Mouse (Mus musculus) embryonic fibroblast, embryonic 13.5 days (primary cell): Measurements from ENCODE around the gene Pign. TPM values are rescaled to one million over a fixed set of nuclear protein-coding genes. Genes with fewer than 3 reads are reported as not detected.
A peak's percentile ranks its signal among the peaks of the same experiment; 100 is the strongest.

Experiments
- H3K27ac ChIP-seq: 2 replicates; pipeline ENCODE4 v1.5.1; 2012; ENCODE audit warnings: low read length, control low read depth, inconsistent platforms; ENCODE audit not compliant: insufficient read depth
- H3K4me1 ChIP-seq: 2 replicates; pipeline ENCODE4 v1.6.1; 2011; ENCODE audit warnings: low read length; ENCODE audit not compliant: control insufficient read depth, insufficient read depth
- H3K4me3 ChIP-seq: 2 replicates; pipeline ENCODE4 v1.5.1; 2011; ENCODE audit warnings: mild to moderate bottlenecking, control low read depth, low read length; ENCODE audit not compliant: insufficient read depth
- CTCF ChIP-seq: IDR thresholded peaks from 2 replicates; pipeline ENCODE4 v1.5.1; 2011; ENCODE audit warnings: mild to moderate bottlenecking, control low read depth, low read length, moderate library complexity, borderline replicate concordance; ENCODE audit not compliant: insufficient read depth
- POLR2A ChIP-seq: IDR thresholded peaks from 2 replicates; pipeline ENCODE4 v1.6.1; 2011; ENCODE audit warnings: low read depth, mild to moderate bottlenecking, control low read depth, low read length, moderate library complexity
- polyA plus RNA-seq: library from polyadenylated mRNA; stranded (reverse); fragments of >200 nt; gene quantifications from 2 replicates; pipeline ENCODE4 v1.2.4, GENCODE M21; 2011; ENCODE audit warnings: low read depth; ENCODE audit not compliant: missing spikeins, insufficient read length

Gene Pign
- 49.3 and 53.2 TPM in 2 replicates for polyA plus RNA-seq

DNA sequence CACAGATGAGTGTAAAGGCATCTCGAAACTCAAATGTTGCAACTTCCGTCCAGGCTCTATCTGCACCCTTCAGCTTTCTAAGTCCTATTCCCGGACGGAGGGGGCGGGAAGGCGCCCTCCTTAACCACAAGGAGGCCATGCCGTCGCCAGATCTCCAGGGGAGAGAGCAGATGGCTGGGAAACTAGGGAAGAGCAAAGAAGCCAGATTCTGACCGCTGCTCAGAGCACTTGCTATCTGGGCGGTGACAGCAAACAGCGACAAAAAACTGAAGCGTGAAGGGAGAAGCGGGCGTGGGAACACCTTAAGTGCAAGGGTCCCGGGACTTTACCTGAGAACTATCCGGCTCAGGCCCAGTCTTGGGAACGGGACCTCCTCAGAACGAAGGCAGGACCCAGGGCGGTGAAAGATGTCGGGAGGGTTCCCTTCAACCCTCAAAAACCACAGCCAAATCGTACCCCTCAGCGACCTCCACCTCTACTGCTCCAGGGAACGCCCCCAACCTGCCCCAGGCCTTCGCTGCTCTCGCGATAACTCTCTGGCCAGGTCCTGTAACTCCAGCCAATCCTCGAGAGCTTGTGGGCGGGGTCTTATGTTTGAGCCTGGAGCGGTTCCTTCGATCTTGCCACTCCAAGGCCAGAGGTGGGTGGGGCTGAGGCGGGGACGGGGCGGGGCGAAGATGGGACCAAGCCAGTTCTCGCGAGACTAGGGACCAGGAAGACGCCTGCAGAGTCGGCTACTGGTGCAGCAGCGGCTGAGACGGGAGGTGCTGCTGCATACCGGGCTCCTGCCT is at the start of gene Pign, which contains the start of gene Relch:
Gene Pign (minus strand): TSS at position 507 of the 791 bp plus-strand sequence.
Gene Relch (plus strand): TSS at position 691 of the 791 bp plus-strand sequence.
- H3K4me3 ChIP-seq: peak within 1 kb of the TSS; percentile 94
- peaks cover 3% of the 10 kb centered on the region; the same call in 1 of the 2 replicates for H3K4me1 ChIP-seq
- H3K27ac ChIP-seq: peak within 1 kb of the TSS; percentile 79
- TF ChIP-seq CTCF (no peak), POLR2A (peak; percentile 68)

DNA sequence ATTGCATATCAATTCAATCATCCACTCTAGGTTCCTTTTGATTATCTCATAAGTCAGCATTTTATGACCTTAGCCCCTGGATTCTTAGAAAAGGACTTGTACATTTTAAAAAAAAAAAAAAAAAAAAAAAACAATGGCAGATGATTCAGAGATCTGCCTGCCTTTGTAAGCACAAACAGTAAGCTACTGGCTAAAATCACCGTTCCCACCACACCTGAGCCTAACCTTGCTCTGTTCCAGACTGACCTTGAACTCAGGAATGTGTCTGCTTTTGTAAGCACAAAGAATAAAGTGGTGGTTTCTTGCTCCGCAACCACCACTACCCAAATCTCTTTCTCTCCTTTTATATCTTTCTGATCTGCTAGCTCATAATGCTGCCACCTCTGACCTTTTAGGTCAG is 49.3 kb upstream of the Pign start:
- Histone ChIP-seq H3K27ac (no peak overlapping the region), H3K4me1 (no peaks in the 10 kb centered on the region), H3K4me3 (no peak overlapping the region)
- TF ChIP-seq POLR2A (no peak), CTCF (no peak)

DNA sequence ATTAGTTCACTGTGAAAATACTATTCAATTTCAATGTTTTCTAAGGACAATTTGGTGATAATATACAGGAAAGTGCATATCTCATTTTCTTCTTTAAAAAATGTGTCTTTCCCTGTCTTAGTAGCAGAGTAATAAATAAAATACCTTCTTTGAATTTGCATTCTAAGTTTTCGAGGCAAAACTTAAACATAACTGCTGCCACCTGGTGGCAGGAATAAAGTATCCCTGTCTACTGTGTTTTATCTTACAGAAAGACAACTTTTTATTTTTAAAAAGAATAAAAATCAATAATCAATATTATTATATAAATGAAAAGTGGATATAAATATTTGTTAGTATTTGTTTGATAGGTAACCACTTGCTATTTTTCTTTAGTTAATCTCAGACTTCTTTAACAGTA is 47.8 kb upstream of the Pign start:
- no peak overlapping the region for H3K4me3 ChIP-seq
- no peak for TF ChIP-seq POLR2A
- TF ChIP-seq CTCF: no peak
- H3K4me1 ChIP-seq: no peaks in the 10 kb centered on the region
- no peak overlapping the region for H3K27ac ChIP-seq

DNA sequence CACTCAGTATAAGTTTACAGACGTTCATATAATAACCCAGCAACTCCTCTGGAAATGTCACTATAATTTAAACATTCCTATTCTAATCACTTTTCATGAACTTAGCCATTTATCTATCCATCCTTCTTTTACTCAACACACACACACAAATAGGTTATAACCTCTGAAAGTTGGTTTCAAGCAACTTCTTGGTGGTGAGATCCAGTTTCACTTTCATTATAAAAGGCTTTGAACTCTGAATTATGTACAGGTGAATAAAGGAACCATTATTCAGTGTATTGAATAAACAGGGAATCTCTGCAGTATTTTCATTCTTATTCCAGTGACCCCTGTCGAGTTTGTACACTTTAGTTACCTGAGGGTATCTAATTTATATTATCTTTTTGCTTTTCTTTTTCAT is 45.9 kb upstream of the Pign start:
- TF ChIP-seq POLR2A (no peak), CTCF (no peak)

DNA sequence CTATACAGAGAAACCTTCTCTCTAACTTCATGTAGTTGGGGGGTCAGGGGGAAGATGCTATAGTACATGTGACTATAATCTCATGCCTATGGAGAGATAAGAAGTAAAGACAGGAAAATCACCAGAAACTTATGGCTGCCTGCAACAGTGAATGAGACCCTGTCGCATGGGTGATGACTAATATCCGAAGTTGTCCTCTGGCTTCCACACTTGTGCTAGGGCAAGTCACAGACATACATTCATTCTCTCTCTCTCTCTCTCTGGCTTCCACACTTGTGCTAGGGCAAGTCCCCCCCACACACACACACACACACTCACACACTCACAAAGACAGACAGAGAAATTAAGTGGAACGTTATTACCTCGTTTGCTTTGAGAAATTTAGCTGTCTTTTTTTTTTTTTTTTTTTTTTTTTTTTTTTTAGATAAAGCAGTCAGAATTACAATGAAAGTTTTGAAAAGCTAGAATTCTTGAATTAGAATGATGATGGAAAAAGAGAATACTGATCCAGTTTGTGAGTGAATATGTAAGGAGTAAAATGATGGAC is 37.6 kb upstream of the Pign start:
- TF ChIP-seq CTCF: no peak
- TF ChIP-seq POLR2A: no peak
- no peak overlapping the region for H3K27ac ChIP-seq

More for the DNA sequence above, 45.9 kb upstream of the Pign start:
- Histone ChIP-seq H3K27ac (no peak overlapping the region), H3K4me3 (no peak overlapping the region), H3K4me1 (no peaks in the 10 kb centered on the region)

DNA sequence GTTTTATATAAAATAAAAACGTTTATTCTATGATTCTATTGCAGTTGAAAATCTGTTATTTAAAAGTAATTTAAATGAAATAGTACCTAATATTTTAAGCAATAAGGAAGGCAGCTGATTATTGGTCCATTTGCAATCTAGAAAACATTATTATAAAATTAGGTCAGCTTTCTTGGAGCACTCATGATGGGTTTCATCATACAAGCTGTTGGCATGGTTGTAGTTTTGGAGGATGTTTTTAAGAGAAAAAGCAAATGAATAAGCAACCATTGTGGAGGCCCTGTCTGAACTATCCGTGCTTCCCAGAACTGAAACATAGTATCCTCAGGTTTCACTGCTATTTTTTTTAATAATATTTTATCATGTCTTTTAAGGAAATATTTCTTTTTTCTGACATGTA is 32.1 kb upstream of the Pign start:
- Histone ChIP-seq H3K27ac (no peak overlapping the region), H3K4me3 (no peak overlapping the region), H3K4me1 (no peaks in the 10 kb centered on the region)
- TF ChIP-seq POLR2A (no peak), CTCF (no peak)

More for the DNA sequence above, 37.6 kb upstream of the Pign start:
- H3K4me3 ChIP-seq: no peak overlapping the region
- no peaks in the 10 kb centered on the region for H3K4me1 ChIP-seq

DNA sequence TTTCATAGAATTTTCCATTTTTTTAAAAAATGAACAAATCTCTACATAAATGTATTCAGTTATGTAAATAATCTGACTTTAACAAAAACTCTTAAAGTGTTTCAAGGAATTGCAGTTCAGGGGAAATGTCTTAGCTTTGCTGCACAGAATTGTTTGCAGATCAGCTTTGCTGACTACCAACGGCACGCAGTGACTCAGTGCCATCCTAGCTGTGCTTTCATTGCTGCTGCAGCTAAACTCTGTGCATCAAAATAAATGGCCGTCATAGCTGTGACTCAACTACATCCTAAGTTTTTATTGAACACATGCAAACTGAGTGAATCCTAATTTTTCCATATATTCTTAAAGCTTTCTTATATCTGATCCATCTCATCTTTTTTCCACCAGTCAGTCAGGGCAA is 22.0 kb upstream of the Pign start:
- H3K4me1 ChIP-seq: no peaks in the 10 kb centered on the region
- H3K27ac ChIP-seq: no peak overlapping the region
- H3K4me3 ChIP-seq: no peak overlapping the region
- TF ChIP-seq CTCF: no peak
- no peak for TF ChIP-seq POLR2A

DNA sequence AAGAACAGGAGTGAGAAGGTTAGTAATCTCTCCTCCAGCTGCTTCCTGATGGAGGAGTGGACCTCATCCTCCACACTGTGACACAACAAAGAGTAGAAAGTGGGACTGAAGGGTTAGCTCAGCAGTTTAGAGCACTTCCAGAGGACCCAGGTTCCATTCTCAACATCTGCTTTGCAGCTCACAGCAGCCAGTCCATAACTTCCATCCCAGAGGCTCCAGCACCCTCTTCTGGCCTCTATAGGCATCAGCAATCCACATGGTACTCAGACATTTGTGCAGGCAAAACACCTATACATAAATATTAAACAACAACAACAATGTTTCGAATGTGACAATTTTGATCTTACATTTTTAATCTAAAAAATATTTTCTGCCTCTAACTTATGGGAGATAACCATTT is 17.1 kb upstream of the Pign start:
- Histone ChIP-seq H3K4me1 (no peaks in the 10 kb centered on the region), H3K27ac (no peak overlapping the region), H3K4me3 (no peak overlapping the region)
- no peak for TF ChIP-seq POLR2A
- no peak for TF ChIP-seq CTCF

DNA sequence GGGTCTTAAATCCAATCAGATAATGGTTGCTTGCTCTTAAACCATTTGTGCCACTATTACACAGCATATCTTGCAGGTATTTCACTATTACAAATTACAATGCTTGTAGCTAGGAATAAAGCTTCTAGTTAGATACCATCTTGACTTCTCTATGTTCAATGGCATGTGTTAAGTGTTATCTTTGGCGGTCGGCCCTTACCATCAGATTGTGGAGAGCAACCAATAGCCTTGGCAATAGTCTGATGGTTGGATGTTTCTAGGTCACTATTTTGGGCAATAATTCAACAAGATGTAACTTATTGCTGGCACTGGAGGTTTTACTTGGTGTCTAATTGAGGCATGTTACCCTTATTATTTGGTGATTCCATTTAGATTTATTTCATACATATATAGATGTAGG is 11.3 kb upstream of the Pign start:
- Histone ChIP-seq H3K4me3 (no peak overlapping the region), H3K27ac (no peak overlapping the region), H3K4me1 (no peaks in the 10 kb centered on the region)
- no peak for TF ChIP-seq POLR2A
- TF ChIP-seq CTCF: no peak

DNA sequence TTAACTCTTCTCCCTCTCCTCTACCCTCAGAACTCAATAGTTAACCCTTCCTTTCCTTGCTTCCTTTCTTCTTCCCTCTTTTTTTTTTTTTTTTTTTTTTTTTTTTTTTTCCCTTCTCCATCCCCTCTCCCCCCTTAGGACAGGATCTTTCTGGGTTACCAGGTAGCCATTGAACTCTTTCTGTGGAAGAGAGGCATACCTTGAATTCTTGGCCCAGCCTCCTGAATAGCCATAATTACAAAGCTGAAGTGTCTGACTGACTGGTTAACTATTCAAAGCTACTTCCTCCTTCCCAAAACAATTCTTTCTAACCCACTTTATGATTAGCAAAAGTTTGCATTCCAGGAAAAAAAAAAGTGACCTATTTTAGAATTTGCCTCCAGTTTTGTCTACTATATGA is 6.2 kb upstream of the Pign start:
- Histone ChIP-seq H3K27ac (no peak overlapping the region), H3K4me1 (peaks cover 3% of the 10 kb centered on the region; the same call in 1 of the 2 replicates), H3K4me3 (no peak overlapping the region)
- TF ChIP-seq CTCF (no peak), POLR2A (no peak)
